In the genomic region with DNA sequence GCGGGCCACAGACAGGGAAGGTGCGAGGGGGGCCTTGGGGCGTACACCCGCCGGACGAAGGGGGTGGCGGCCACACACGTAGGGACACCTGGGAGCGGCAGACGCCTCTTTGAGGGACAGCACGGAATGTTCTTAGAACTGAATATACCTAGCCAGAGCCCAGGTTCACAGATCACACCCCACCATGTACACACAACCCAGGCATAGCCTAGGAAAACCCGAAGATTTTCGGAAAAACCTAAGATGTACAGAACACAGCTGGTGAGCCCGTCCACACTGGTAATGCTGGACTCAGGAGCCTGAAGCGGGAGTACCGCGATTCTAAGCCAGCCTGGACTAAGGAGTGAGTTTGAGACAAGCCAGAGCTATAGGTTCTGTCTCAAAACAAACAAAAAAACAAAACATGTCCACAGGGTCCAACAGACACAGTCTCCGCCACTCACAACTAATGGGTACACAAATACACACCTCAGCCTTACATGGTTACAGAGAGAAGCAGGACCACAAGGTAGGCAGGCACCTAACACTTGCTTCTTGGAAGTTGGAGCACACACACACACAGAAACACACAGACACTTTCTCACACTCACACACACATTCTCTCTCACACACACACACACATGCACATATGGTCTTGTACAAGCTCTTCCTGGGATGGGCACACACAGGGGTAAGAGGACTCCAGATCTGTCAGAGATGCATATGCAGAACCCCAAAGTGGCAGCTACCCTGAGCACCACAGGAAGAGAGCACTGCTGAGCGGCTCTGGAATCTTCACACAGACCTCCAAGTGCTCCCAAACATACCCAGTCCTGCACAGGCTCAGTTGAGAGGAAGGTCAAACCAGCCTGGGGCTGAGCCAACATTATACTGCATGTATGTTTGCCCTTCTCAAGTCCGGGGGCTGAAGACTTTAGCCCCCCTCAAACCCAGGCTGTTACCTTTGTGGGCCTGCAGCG, we compare ENCODE assay signal across 8 mouse cellular contexts. TPM values are rescaled to one million over a fixed set of nuclear protein-coding genes. Genes with fewer than 3 reads are reported as not detected.
DNase-seq lines count a peak whose midpoint lies in the region; ATAC-seq and TF ChIP-seq lines count a peak whose summit lies in the region.

No protein-coding gene starts in this region.

- TF ChIP-seq CTCF in lung, embryonic 14.5 days (IDR thresholded peaks at IDR 0.05; ENCODE audit: low read depth): no peak

- H3K4me1 ChIP-seq in lung, embryonic 14.5 days (ENCODE audit: insufficient read depth): peaks cover 24% of the 10 kb centered on the region
- H3K4me1 ChIP-seq in embryonic facial prominence, embryonic 13.5 days: peaks cover 59% of the 10 kb centered on the region
- H3K4me1 ChIP-seq in intestine, embryonic 14.5 days (replicated peaks; ENCODE audit: control insufficient read depth, insufficient read depth, low read length): peaks cover 41% of the 10 kb centered on the region
- peaks cover 47% of the 10 kb centered on the region for H3K4me1 ChIP-seq in neural tube, embryonic 12.5 days

- H3K4me3 ChIP-seq in lung, embryonic 14.5 days (ENCODE audit: low read depth, low read length): peak overlapping the region; percentile 82
- H3K4me3 ChIP-seq in embryonic facial prominence, embryonic 13.5 days: peak overlapping the region; percentile 77
- peak overlapping the region; percentile 81 for H3K4me3 ChIP-seq in intestine, embryonic 14.5 days (ENCODE audit: low read depth, low read length)
- H3K4me3 ChIP-seq in neural tube, embryonic 12.5 days: peak overlapping the region; percentile 87

- no peaks in the 10 kb centered on the region for H3K36me3 ChIP-seq in lung, embryonic 14.5 days (ENCODE audit: insufficient read depth)
- H3K36me3 ChIP-seq in embryonic facial prominence, embryonic 13.5 days: no peaks in the 10 kb centered on the region
- no peaks in the 10 kb centered on the region for H3K36me3 ChIP-seq in intestine, embryonic 14.5 days (ENCODE audit: control insufficient read depth, insufficient read depth, low read length)
- no peaks in the 10 kb centered on the region for H3K36me3 ChIP-seq in neural tube, embryonic 12.5 days

- H3K27ac ChIP-seq in lung, embryonic 14.5 days (ENCODE audit: low read depth): peak overlapping the region; percentile 91
- H3K27ac ChIP-seq in embryonic facial prominence, embryonic 13.5 days: peak overlapping the region; percentile 95
- peak overlapping the region; percentile 90 for H3K27ac ChIP-seq in intestine, embryonic 14.5 days (ENCODE audit: low read depth)
- H3K27ac ChIP-seq in neural tube, embryonic 12.5 days: peak overlapping the region; percentile 87

- no peaks in the 10 kb centered on the region for H3K27me3 ChIP-seq in lung, embryonic 14.5 days (ENCODE audit: insufficient read depth, low read length)
- H3K27me3 ChIP-seq in embryonic facial prominence, embryonic 13.5 days: no peaks in the 10 kb centered on the region; the same call in 1 of the 2 replicates
- no peaks in the 10 kb centered on the region for H3K27me3 ChIP-seq in intestine, embryonic 14.5 days (replicated peaks; ENCODE audit: control insufficient read depth, insufficient read depth, low read length)
- H3K27me3 ChIP-seq in neural tube, embryonic 12.5 days (replicated peaks): no peaks in the 10 kb centered on the region

- WGBS in lung, embryonic 14.5 days: 9% methylated on average over 21 of the region's 21 CpGs
- WGBS in embryonic facial prominence, embryonic 13.5 days: 13% methylated on average over 21 of the region's 21 CpGs
- WGBS in intestine, embryonic 14.5 days: 13% methylated on average over 21 of the region's 21 CpGs
- 18% methylated on average over 21 of the region's 21 CpGs for WGBS in neural tube, embryonic 12.5 days

- peak overlapping the region; percentile 97 for H3K9ac ChIP-seq in lung, embryonic 14.5 days
- H3K9ac ChIP-seq in embryonic facial prominence, embryonic 13.5 days: peak overlapping the region; percentile 98
- H3K9ac ChIP-seq in intestine, embryonic 14.5 days (ENCODE audit: low read length): peak overlapping the region; percentile 97
- peak overlapping the region; percentile 99 for H3K9ac ChIP-seq in neural tube, embryonic 12.5 days

- peak; percentile 1; the same call in 1 of the 2 replicates for ATAC-seq in lung, embryonic 14.5 days (ENCODE audit: insufficient read depth)
- no peak for ATAC-seq in embryonic facial prominence, embryonic 13.5 days (ENCODE audit: insufficient number of reproducible peaks, insufficient read depth, low FRiP score, low TSS enrichment, low read depth)
- ATAC-seq in intestine, embryonic 14.5 days (replicated peaks; ENCODE audit: low FRiP score, low TSS enrichment, low read depth): no peak; the same call in 1 of the 2 replicates
- 0 out of 2 replicates have a peak, but pooled peaks have one; percentile 5 for ATAC-seq in neural tube, embryonic 12.5 days (ENCODE audit: low FRiP score, low read depth)

- H3K4me2 ChIP-seq in lung, embryonic 14.5 days: peak overlapping the region; percentile 94
- H3K4me2 ChIP-seq in embryonic facial prominence, embryonic 13.5 days: peak overlapping the region; percentile 81
- H3K4me2 ChIP-seq in intestine, embryonic 14.5 days (ENCODE audit: low read length): peak overlapping the region; percentile 73
- H3K4me2 ChIP-seq in neural tube, embryonic 12.5 days (replicated peaks): peak overlapping the region; percentile 87

- peak; percentile 40 for DNase-seq in lung, embryonic 14.5 days
- DNase-seq in lung, postnatal 25 days (ENCODE audit: low spot score): no peak
- peak; percentile 82 for DNase-seq in intestine, embryonic 14.5 days (ENCODE audit: low spot score)
- no peak for DNase-seq in retina, postnatal 1 day
- DNase-seq in kidney, postnatal 36 days: no peak
- no peak for DNase-seq in urinary bladder, postnatal 10 days (ENCODE audit: low spot score)

- no peaks in the 10 kb centered on the region for H3K9me3 ChIP-seq in lung, embryonic 14.5 days (ENCODE audit: low read depth, low read length)
- H3K9me3 ChIP-seq in embryonic facial prominence, embryonic 13.5 days: no peaks in the 10 kb centered on the region
- no peaks in the 10 kb centered on the region for H3K9me3 ChIP-seq in intestine, embryonic 14.5 days (ENCODE audit: control insufficient read depth, low read length)
- no peaks in the 10 kb centered on the region for H3K9me3 ChIP-seq in neural tube, embryonic 12.5 days

RNA-seq across cellular contexts. Expression of a gene that starts 0.7 kb away (rescaled TPM):
- 2.8 and 4.2 TPM in 2 replicates for polyA plus RNA-seq in lung, embryonic 14.5 days (2014; fragmentation: Nextera tagmentation; extraction: Ambion mirVana)
- polyA plus RNA-seq in embryonic facial prominence, embryonic 13.5 days (2015; fragmentation: Nextera tagmentation; extraction: Ambion mirVana): 2.9 and 5.2 TPM in 2 replicates
- polyA plus RNA-seq in intestine, embryonic 14.5 days (2014; fragmentation: Nextera tagmentation; extraction: Ambion mirVana): 4.1 and 4.4 TPM in 2 replicates
- polyA plus RNA-seq in neural tube, embryonic 12.5 days (2016; fragmentation: Nextera tagmentation; extraction: Ambion mirVana): 5.3 and 6.3 TPM in 2 replicates

RNA-seq across cellular contexts. Expression of a gene that starts 36.5 kb away (rescaled TPM):
- polyA plus RNA-seq in lung, embryonic 14.5 days (2014; fragmentation: Nextera tagmentation; extraction: Ambion mirVana): 0.66 and 0.99 TPM in 2 replicates
- 1.4 and 1.8 TPM in 2 replicates for polyA plus RNA-seq in embryonic facial prominence, embryonic 13.5 days (2015; fragmentation: Nextera tagmentation; extraction: Ambion mirVana)
- polyA plus RNA-seq in intestine, embryonic 14.5 days (2014; fragmentation: Nextera tagmentation; extraction: Ambion mirVana): 0.48 and 0.92 TPM in 2 replicates
- 1.9 and 2.0 TPM in 2 replicates for polyA plus RNA-seq in neural tube, embryonic 12.5 days (2016; fragmentation: Nextera tagmentation; extraction: Ambion mirVana)

RNA-seq across cellular contexts. Expression of a gene that starts 36.6 kb away (rescaled TPM):
- polyA plus RNA-seq in lung, embryonic 14.5 days (2014; fragmentation: Nextera tagmentation; extraction: Ambion mirVana): 17.3 and 23.6 TPM in 2 replicates
- polyA plus RNA-seq in embryonic facial prominence, embryonic 13.5 days (2015; fragmentation: Nextera tagmentation; extraction: Ambion mirVana): 28.2 and 30.7 TPM in 2 replicates
- 17.4 and 19.5 TPM in 2 replicates for polyA plus RNA-seq in intestine, embryonic 14.5 days (2014; fragmentation: Nextera tagmentation; extraction: Ambion mirVana)
- 16.9 and 18.0 TPM in 2 replicates for polyA plus RNA-seq in neural tube, embryonic 12.5 days (2016; fragmentation: Nextera tagmentation; extraction: Ambion mirVana)

RNA-seq across cellular contexts. Expression of a gene that starts 52.5 kb away (rescaled TPM):
- polyA plus RNA-seq in lung, embryonic 14.5 days (2014; fragmentation: Nextera tagmentation; extraction: Ambion mirVana): 13.9 and 14.4 TPM in 2 replicates
- 19.6 and 22.6 TPM in 2 replicates for polyA plus RNA-seq in embryonic facial prominence, embryonic 13.5 days (2015; fragmentation: Nextera tagmentation; extraction: Ambion mirVana)
- polyA plus RNA-seq in intestine, embryonic 14.5 days (2014; fragmentation: Nextera tagmentation; extraction: Ambion mirVana): 10.9 and 11.5 TPM in 2 replicates
- 52.8 and 57.9 TPM in 2 replicates for polyA plus RNA-seq in neural tube, embryonic 12.5 days (2016; fragmentation: Nextera tagmentation; extraction: Ambion mirVana)

RNA-seq across cellular contexts. Expression of a gene that starts 58.6 kb away (rescaled TPM):
- 0.22 and 0.34 TPM in 2 replicates for polyA plus RNA-seq in lung, embryonic 14.5 days (2014; fragmentation: Nextera tagmentation; extraction: Ambion mirVana)
- polyA plus RNA-seq in embryonic facial prominence, embryonic 13.5 days (2015; fragmentation: Nextera tagmentation; extraction: Ambion mirVana): 1.6 and 2.0 TPM in 2 replicates
- polyA plus RNA-seq in intestine, embryonic 14.5 days (2014; fragmentation: Nextera tagmentation; extraction: Ambion mirVana): 0.46 and 0.49 TPM in 2 replicates
- 0.28 and 0.37 TPM in 2 replicates for polyA plus RNA-seq in neural tube, embryonic 12.5 days (2016; fragmentation: Nextera tagmentation; extraction: Ambion mirVana)

Comparison
In these comparisons a context has a peak if more than half of its experiments do, and no peak if none do; other contexts are left out.
1. DNase-seq: peak in lung, embryonic 14.5 days (single experiment) and intestine, embryonic 14.5 days (single experiment); none in lung, postnatal 25 days (single experiment), retina, postnatal 1 day (single experiment), kidney, postnatal 36 days (0 of 2) and urinary bladder, postnatal 10 days (single experiment).
2. ATAC-seq: peak in lung, embryonic 14.5 days (single experiment) and neural tube, embryonic 12.5 days (single experiment); none in embryonic facial prominence, embryonic 13.5 days (single experiment) and intestine, embryonic 14.5 days (single experiment).
3. Peak in every context shown above with its lines, with median percentiles within 50 percentile points of each other: H3K27ac ChIP-seq, H3K4me2 ChIP-seq, H3K4me3 ChIP-seq and H3K9ac ChIP-seq.